Mouse (Mus musculus) embryonic facial prominence, embryonic 11.5 days (tissue): ENCODE measurements around the gene Sass6. TPM values are rescaled to one million over a fixed set of nuclear protein-coding genes. Genes with fewer than 3 reads are reported as not detected.

Source experiments
- ATAC-seq: fragments of 200-750 bp; cut with Nextera tagmentation; replicated peaks from 2 replicates; pipeline ENCODE4 v1.8.0; 2017; ENCODE audit warnings: low read depth; ENCODE audit not compliant: insufficient number of reproducible peaks, low FRiP score, low TSS enrichment
- DNase-seq: peaks from one replicate; pipeline ENCODE4 v3.0.0-alpha.2; 2015; ENCODE audit warnings: low spot score
- H3K27ac ChIP-seq: fragments of 300-500 bp; sonication (generic); replicated peaks from 2 replicates; pipeline ENCODE4 v1.5.1; 2014; ENCODE audit warnings: mild to moderate bottlenecking, low read depth, low read length, control low read depth
- H3K27me3 ChIP-seq: fragments of 300-500 bp; sonication (generic); 2 replicates; pipeline ENCODE4 v1.6.1; 2014; ENCODE audit warnings: mild to moderate bottlenecking, low read length, moderate library complexity, mixed read lengths; ENCODE audit not compliant: control insufficient read depth, insufficient read depth
- H3K36me3 ChIP-seq: fragments of 300-500 bp; sonication (generic); replicated peaks from 2 replicates; pipeline ENCODE4 v1.6.1; 2014; ENCODE audit warnings: low read depth, mild to moderate bottlenecking, low read length, moderate library complexity, mixed read lengths; ENCODE audit not compliant: control insufficient read depth, insufficient read depth
- H3K4me1 ChIP-seq: fragments of 300-500 bp; sonication (generic); 2 replicates; pipeline ENCODE4 v1.6.1; 2014; ENCODE audit warnings: low read length, mixed read lengths; ENCODE audit not compliant: control insufficient read depth, insufficient read depth
- H3K4me2 ChIP-seq: fragments of 300-500 bp; sonication (generic); 2 replicates; pipeline ENCODE4 v1.6.1; 2014; ENCODE audit warnings: low read depth, mild to moderate bottlenecking, control low read depth, low read length, moderate library complexity
- H3K4me3 ChIP-seq: fragments of 300-500 bp; sonication (generic); 2 replicates; pipeline ENCODE4 v1.5.1; 2014; ENCODE audit warnings: low read depth, low read length, control low read depth
- H3K9ac ChIP-seq: fragments of 300-500 bp; sonication (generic); replicated peaks from 2 replicates; pipeline ENCODE4 v1.6.1; 2014; ENCODE audit warnings: mild to moderate bottlenecking, control low read depth, low read length
- H3K9me3 ChIP-seq: fragments of 300-500 bp; sonication (generic); replicated peaks from 2 replicates; pipeline ENCODE4 v1.6.1; 2016; ENCODE audit warnings: mild to moderate bottlenecking, low read length, inconsistent platforms, mixed read lengths; ENCODE audit not compliant: control insufficient read depth
- WGBS: fragments of 180-500 bp; shearing (Covaris S2); extraction: QIAGEN DNeasy Blood & Tissue Kit; methylation state at CpG from one replicate; pipeline ENCODE4 v1.1.7; 2014; 5-methylcytosine and 5-hydroxymethylcytosine counted together
- polyA plus RNA-seq: library from polyadenylated mRNA; unstranded; fragments of >200 nt; fragmentation: Nextera tagmentation; extraction: Ambion mirVana; gene quantifications from 2 replicates; pipeline ENCODE4 v1.2.1, GENCODE M21; 2014

Gene Sass6
- polyA plus RNA-seq, 1 experiment from 2014 or later, result 38.7 TPM

- no peak overlapping the region for H3K4me2 ChIP-seq
- no peaks in the 10 kb centered on the region for H3K9me3 ChIP-seq
- no peak overlapping the region for H3K4me3 ChIP-seq
- no peak for DNase-seq
- 94% methylated on average over 9 of the region's 9 CpGs for WGBS
- no peaks in the 10 kb centered on the region for H3K4me1 ChIP-seq
- no peak overlapping the region for H3K9ac ChIP-seq
- H3K36me3 ChIP-seq, result peaks cover 2% of the 10 kb centered on the region; the same call in 1 of the 2 replicates
- no peaks in the 10 kb centered on the region for H3K27me3 ChIP-seq
- H3K27ac ChIP-seq, result no peak overlapping the region
- ATAC-seq, result no peak
These were observed 12.6 kb upstream of the Sass6 start for GRCm38 (mm10) chr3:116582201-116582600.

- no peaks in the 10 kb centered on the region for H3K9me3 ChIP-seq
- ATAC-seq (peak; percentile 82), DNase-seq (peak; percentile 59)
- no peaks in the 10 kb centered on the region for H3K4me1 ChIP-seq
- peak overlapping the region; percentile 36 for H3K4me2 ChIP-seq
- H3K36me3 ChIP-seq, result peaks cover 2% of the 10 kb centered on the region
- peak overlapping the region; percentile 48 for H3K27ac ChIP-seq
- 3% methylated on average over 22 of the region's 22 CpGs for WGBS
- peak overlapping the region; percentile 75 for H3K9ac ChIP-seq
- no peaks in the 10 kb centered on the region for H3K27me3 ChIP-seq
- peak overlapping the region; percentile 79 for H3K4me3 ChIP-seq
These were observed 580 bp upstream of the Sass6 start for GRCm38 (mm10) chr3:116594076-116594727.

- Histone ChIP-seq H3K4me3 (peak overlapping the region; percentile 79), H3K36me3 (no peaks in the 10 kb centered on the region), H3K4me2 (peak overlapping the region; percentile 62), H3K4me1 (no peaks in the 10 kb centered on the region), H3K9me3 (no peaks in the 10 kb centered on the region), H3K9ac (peak overlapping the region; percentile 75), H3K27me3 (no peaks in the 10 kb centered on the region), H3K27ac (no peak overlapping the region)
- ATAC-seq, result no peak
- WGBS, result 9% methylated on average over 10 of the region's 10 CpGs
- DNase-seq, result peak; percentile 17
These were observed 815 bp downstream of the Sass6 start for GRCm38 (mm10) chr3:116595603-116595991.

- DNase-seq (no peak), ATAC-seq (no peak)
- H3K4me2 ChIP-seq, result no peak overlapping the region
- H3K9ac ChIP-seq, result no peak overlapping the region
- no peak overlapping the region for H3K4me3 ChIP-seq
- 83% methylated on average over 2 of the region's 2 CpGs for WGBS
- no peaks in the 10 kb centered on the region for H3K36me3 ChIP-seq
- no peak overlapping the region for H3K27ac ChIP-seq
- H3K4me1 ChIP-seq, result no peaks in the 10 kb centered on the region
- no peaks in the 10 kb centered on the region for H3K9me3 ChIP-seq
- no peaks in the 10 kb centered on the region for H3K27me3 ChIP-seq
These were observed 4.9 kb downstream of the Sass6 start for GRCm38 (mm10) chr3:116599705-116600104.

GRCm38 (mm10) chr3:116601005-116601404, 6.2 kb downstream of the Sass6 start:
- DNase-seq (no peak), ATAC-seq (no peak)
- Histone ChIP-seq H3K27ac (no peak overlapping the region), H3K9me3 (no peaks in the 10 kb centered on the region), H3K4me2 (no peak overlapping the region), H3K4me3 (no peak overlapping the region), H3K27me3 (no peaks in the 10 kb centered on the region), H3K4me1 (no peaks in the 10 kb centered on the region), H3K36me3 (no peaks in the 10 kb centered on the region), H3K9ac (no peak overlapping the region)
- WGBS, result 89% methylated on average over 5 of the region's 5 CpGs

GRCm38 (mm10) chr3:116601781-116602180, 7.0 kb downstream of the Sass6 start:
- DNase-seq, result no peak
- Histone ChIP-seq H3K27me3 (no peaks in the 10 kb centered on the region), H3K9me3 (no peaks in the 10 kb centered on the region), H3K9ac (no peak overlapping the region), H3K4me1 (no peaks in the 10 kb centered on the region), H3K36me3 (no peaks in the 10 kb centered on the region), H3K27ac (no peak overlapping the region), H3K4me2 (no peak overlapping the region), H3K4me3 (no peak overlapping the region)
- WGBS, result 88% methylated on average over 5 of the region's 5 CpGs
- ATAC-seq, result no peak

GRCm38 (mm10) chr3:116604570-116604969, 9.8 kb downstream of the Sass6 start:
- no peaks in the 10 kb centered on the region for H3K9me3 ChIP-seq
- no peak for ATAC-seq
- no peaks in the 10 kb centered on the region for H3K27me3 ChIP-seq
- H3K4me2 ChIP-seq, result no peak overlapping the region
- H3K4me1 ChIP-seq, result no peaks in the 10 kb centered on the region
- no peaks in the 10 kb centered on the region; the same call in 1 of the 2 replicates for H3K36me3 ChIP-seq
- no peak overlapping the region for H3K4me3 ChIP-seq
- 75% methylated on average over 9 of the region's 9 CpGs for WGBS
- no peak overlapping the region for H3K9ac ChIP-seq
- H3K27ac ChIP-seq, result no peak overlapping the region
- no peak for DNase-seq

GRCm38 (mm10) chr3:116614295-116614892, 19.6 kb downstream of the Sass6 start, which contains the start of gene Trmt13:
Trmt13 (minus strand) TSS chr3:116614587.
- Histone ChIP-seq H3K9ac (no peak within 1 kb of the TSS), H3K4me3 (no peak within 1 kb of the TSS), H3K27ac (no peak within 1 kb of the TSS), H3K9me3 (no peaks in the 10 kb centered on the region), H3K27me3 (no peaks in the 10 kb centered on the region), H3K4me2 (no peak within 1 kb of the TSS), H3K4me1 (no peaks in the 10 kb centered on the region), H3K36me3 (no peaks in the 10 kb centered on the region; the same call in 1 of the 2 replicates)
- ATAC-seq (no peak), DNase-seq (no peak)
- 81% methylated on average over 10 of the region's 10 CpGs for WGBS
